Mouse (Mus musculus): Measurements from ENCODE around the gene Tvp23b.

DNA sequence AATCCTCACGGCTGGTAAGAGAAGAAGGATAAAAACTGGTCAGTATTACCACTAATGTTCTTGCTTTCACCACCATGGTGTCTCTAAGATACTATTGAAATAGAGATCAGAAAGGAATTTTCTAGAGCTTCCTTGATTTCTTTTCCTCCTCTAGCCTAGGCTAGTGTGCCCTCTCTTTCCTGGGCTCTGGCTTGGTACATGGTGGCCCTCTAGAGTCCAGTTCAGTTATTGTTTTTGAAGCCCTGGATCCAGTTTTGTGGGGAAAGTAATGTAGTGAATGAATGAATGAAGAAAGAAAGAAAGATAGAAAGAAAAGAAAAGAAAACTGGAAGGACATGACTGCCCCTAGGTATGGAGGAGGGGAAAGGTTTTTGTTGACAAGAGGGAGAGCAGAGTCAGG lies 28.1 kb upstream of the Tvp23b start:
- TF ChIP-seq POLR2A (IDR thresholded peaks at IDR 0.05; ENCODE audit: borderline replicate concordance, low read depth, low read length) (no peak), CTCF (IDR thresholded peaks at IDR 0.05; ENCODE audit: low read depth, low read length) (no peak)
